Mouse (Mus musculus) ES-Bruce4 (cell line): ENCODE data around the gene Ino80b.

ENCODE experiments used
- CTCF ChIP-seq: IDR thresholded peaks from one replicate; pipeline ENCODE4 v1.8.1; 2011; ENCODE audit warnings: low read depth, low read length
- POLR2A ChIP-seq: IDR thresholded peaks from one replicate; pipeline ENCODE4 v1.8.1; 2011; ENCODE audit warnings: low read length; ENCODE audit not compliant: insufficient read depth

DNA sequence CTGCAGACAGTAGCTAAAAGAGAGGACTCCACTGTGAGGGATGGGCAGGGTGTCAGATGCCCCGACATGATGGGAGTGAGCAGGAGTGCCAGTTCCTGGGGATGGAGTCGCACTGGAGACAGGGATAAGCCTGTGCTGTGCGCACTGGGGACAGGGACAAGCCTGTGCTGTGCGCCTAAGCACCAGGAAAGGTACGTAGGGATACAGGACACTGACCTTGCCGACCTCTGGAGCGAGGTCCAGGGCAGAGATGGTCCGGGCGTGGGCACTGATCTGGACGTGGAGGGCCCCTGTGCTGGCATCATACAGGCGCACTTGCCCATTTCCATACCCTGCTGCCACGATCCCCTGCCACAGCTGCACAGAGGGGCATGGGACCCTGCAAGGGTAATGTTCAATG is 27.8 kb upstream of the Ino80b start:
- no peak for TF ChIP-seq CTCF
- TF ChIP-seq POLR2A: no peak
